Mouse (Mus musculus): Measurements from ENCODE around the gene Lef1.

Gene Lef1

DNA sequence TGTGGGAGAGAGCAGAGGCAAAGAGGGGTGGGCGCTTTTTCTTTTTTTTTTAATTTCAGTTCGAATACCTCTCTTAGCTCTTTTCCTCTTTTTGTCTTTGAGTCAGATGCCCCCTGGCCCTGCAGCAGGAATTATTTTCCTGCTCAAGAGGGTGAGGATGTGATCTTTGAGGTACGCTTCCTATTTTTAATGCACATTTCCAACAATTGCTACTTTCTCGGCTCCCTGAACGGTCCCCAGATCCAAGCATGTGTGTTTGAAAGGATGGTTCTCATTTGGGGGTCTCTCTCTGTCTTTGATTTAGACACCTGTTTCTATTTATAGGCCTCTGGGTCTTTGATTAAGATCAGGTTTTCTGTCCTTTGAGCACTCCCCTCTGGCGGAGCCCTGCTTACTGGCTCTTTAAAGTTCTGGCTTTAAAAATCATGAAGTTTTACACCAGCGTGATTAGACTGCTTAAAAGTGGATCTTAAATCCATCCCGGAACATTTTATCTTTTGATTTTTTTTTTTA, 86.3 kb downstream of the Lef1 start:
- DNase-seq = no peak

DNA sequence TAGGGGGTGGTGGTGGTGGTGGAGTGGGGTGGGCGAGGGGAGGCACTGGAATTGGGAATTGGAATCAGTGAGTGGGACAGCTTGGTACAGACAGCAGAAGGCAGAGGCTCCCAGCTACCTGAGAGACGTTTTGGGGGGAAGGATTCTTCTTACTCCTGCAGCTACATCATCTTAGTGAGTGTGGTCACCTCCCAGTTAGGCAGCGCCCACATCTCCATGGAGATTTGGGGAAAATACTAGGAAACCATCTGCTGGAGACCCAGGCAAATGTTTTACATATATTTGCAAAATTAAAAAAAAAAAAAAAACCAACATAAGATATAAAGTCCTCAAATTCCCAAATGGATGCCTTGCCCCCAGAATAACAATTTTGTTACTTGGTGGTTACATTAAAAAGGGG, 88.7 kb downstream of the Lef1 start:
- DNase-seq = no peak

DNA sequence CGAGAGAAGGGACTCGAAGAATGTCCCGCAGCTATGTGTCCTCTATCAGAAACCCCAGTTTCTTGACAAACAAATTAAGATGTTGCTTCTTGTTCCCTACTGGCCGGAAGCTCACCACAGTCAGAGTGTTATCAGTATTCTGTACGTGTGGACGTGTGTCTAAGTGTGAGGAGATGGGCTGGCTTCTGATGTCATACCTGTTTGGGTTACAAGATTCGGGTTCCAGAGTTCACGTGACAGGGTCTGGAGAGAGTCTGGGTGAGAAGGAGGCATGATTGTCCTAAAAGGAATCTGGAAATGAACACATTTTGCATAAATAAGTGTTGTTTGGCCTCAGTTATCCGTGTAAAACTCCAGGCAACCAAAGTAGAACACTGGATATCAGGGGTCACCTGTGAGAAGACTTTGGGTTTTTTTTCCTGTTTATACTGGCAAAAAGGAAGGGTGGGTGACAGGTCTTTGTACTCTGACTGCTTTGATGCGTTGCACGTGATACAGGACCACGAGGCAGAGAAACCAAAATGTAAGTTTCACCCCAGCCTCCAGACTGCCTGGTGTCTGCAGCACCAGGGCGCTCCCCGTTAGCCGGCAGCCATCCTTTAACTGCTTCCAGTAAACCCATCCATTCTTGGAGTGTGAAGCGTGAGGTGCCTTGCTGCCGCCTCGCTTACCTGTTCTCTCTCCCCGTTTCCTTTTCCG, 89.5 kb downstream of the Lef1 start:
- no peak for DNase-seq

- DNase-seq = no peak
Measured at GRCm38 (mm10) chr3:131202311-131202710, 92.0 kb downstream of the Lef1 start.

DNA sequence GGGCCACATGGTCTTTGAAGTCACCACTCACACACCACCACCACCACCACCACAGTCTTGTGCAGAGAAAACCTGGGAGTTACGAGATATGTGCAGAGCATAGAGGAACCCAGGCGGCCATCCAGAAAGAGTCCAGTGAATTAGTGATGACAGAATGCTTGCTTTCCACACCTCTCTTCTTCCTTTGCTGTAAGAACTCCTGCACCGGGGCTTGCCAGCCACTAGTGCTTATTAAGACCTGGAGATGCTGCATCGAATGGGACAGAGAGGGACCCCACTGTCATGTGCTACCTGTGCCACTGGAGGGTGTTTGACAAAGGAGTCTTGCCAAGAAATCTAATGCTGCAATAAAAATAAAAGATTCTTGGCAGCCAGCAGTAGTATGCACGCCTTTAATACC, 97.6 kb downstream of the Lef1 start:
- no peak for DNase-seq

DNA sequence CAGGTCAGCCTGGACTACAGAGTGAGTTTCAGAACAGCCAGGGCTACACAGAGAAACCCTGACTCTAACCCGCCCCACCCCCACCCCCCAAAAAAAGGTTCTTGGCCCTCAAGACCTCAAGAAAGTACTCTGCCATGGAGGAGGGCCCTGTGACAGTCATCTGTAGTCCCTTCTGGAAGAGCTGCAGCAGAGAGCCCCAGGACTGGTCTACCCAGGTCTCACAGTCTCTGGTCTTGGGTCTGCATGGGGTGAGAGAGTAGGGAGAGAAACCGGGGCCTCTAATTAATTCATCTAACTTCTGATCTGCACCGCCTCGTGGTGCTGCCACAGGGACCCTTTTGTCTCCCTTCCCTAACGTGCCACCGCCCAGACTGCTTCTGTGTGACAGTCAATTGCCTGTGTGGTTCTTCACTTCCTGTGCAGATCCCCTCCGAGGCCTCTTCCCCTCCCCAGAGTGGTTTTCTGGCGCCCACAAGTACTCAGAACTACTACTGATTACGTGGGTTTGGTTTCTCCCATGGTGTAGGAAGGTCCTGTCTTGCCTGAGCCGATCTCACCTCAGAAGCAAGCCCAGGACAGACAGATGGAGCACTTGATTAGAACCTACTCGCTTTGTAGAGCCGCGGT, 98.1 kb downstream of the Lef1 start:
- DNase-seq = no peak

DNA sequence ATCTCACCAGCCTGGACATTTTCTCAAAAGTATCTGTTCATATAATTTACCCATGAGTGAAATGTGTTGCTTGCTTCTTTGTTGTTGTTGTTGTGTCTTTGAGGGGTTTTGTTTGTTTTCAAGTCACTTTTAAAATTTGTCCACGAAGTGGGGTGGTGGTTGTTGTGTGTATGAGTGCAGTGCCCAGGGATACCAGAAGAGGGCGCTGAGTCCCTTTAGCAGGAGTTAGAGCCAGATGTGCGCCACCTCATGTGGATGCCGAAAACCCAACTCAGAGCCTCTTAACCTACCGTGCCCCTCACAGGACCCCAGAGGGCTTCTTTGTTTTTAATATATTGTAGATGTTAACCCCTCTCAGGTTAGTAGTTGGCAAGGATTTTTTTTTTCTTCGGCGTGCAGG, 101.9 kb downstream of the Lef1 start:
- DNase-seq = no peak

DNA sequence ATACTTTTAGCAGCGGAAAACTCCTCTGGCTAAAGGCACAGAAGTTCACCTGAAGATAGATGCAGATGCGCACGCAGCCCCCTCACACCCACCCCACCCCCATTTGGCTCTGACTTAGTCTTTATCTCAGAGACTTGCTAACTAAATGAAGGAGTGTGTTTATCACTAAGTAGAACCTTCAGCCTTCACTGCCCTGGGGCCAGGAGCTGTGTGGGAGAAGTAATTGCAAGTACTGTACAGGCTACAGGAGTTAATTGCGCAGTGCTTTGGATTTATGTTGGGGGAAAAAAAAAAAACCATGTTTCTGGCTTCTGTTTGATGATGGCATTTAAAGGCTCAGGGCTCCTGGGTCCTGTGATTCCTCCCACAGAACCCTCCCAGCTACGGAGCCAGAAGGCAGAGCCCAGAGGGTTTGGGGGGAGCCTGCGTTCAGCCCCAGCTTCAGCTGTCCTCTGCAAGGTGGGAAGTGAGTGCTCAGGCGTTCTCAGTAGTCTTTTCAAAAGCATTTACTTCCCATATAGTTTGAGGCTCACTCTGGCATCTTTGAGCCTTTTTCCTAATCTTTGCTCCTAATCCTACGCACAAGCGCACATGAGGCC, 103.9 kb downstream of the Lef1 start:
- DNase-seq = no peak

- no peak for DNase-seq
Measured at GRCm38 (mm10) chr3:131214841-131215240, 104.6 kb downstream of the Lef1 start.

DNA sequence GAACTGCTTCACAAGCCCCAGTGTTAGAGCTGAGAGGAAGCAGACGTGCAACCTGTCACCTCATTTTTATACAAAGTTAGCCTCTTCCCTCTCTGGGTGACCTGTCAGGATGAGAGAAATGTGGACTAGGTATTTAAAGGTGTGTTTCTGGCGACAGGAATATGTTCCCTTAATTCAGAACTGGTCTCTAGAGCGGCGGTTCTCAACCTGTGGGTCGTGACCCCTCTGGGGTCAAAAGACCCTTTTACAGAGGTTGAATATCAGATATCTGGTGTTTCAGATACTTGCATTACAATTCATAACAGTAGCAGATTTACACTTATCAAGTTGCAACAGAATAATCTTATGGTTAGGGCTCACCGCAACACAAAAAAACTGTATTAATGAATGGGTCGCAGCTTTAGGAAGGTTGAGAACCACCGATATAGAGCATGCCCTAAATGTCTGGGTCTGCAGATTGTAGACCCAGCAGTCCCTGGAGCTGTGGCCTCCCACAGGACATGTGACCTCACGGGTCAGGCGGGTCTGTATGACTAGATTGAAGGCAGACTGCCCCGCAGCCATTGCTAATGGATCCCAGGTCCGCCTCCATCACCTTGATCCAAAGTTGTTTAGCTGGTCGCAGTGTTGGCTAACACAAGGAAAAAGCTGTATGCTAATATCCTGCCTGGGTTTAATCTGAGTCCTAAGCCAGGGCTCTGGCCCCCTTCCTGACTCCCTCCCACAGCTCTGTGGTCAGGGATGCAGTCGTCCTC, 108.5 kb downstream of the Lef1 start:
- no peak for DNase-seq

- no peak for DNase-seq
Measured at GRCm38 (mm10) chr3:131228083-131228482, 117.8 kb downstream of the Lef1 start.

- DNase-seq = no peak
Measured at GRCm38 (mm10) chr3:131237061-131237460, 126.8 kb downstream of the Lef1 start.

GRCm38 (mm10) chr3:131237785-131238633, 127.7 kb downstream of the Lef1 start:
- DNase-seq = peak; percentile 51

- peak; percentile 19 for DNase-seq
Measured at GRCm38 (mm10) chr3:131245766-131246578, 135.7 kb downstream of the Lef1 start.

- DNase-seq = no peak
Measured at GRCm38 (mm10) chr3:131246579-131247046, 136.3 kb downstream of the Lef1 start.

DNA sequence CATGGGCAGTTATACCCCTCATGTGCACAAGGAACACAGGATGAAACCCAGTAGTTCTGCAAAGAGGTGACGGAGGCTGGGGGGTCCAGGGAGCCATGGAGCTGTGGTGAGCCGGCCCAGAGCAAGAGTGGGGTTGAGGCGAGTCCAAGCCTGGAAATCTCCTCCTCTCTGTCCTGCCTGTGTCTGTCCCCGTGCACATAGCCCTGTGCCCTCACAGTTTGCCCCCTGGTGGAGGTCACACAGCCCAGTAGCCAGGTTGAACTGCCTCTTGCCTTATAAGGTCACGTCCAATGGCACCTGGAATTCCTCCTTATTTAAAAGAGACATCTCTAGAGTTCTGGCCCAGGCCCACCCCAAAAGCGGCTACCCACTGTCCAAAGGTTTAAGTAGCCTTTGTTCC, 137.2 kb downstream of the Lef1 start:
- DNase-seq = no peak

- no peak for DNase-seq
Measured at GRCm38 (mm10) chr3:131247851-131248250, 137.6 kb downstream of the Lef1 start.

- DNase-seq = no peak
Measured at GRCm38 (mm10) chr3:131248444-131248843, 138.2 kb downstream of the Lef1 start.

- DNase-seq = no peak
Measured at GRCm38 (mm10) chr3:131250283-131250682, 140.0 kb downstream of the Lef1 start.

GRCm38 (mm10) chr3:131250978-131251377, 140.7 kb downstream of the Lef1 start:
- DNase-seq = no peak

GRCm38 (mm10) chr3:131251601-131252000, 141.3 kb downstream of the Lef1 start:
- DNase-seq = no peak

Measured in cerebellum, adult 11 months (tissue).